Mouse (Mus musculus) E14TG2a.4 (cell line): ENCODE measurements at regions not wholly inside any gene's neighbourhood (a gene's known extent, or its start where the extent isn't known, plus 50 kb on each side); places are given as distances from the start of the nearest gene placed in this dataset.

Experiments
- H3K27me3 ChIP-seq: 2 replicates; pipeline ENCODE4 v1.6.1; 2014; ENCODE audit warnings: low read length, control low read depth; ENCODE audit not compliant: insufficient read depth
- H3K36me3 ChIP-seq: 2 replicates; pipeline ENCODE4 v1.6.1; 2014; ENCODE audit warnings: low read length, control low read depth; ENCODE audit not compliant: insufficient read depth
- H3K4me1 ChIP-seq: replicated peaks from 2 replicates; pipeline ENCODE4 v1.6.1; 2014; ENCODE audit warnings: low read depth, low read length, control low read depth
- H3K4me3 ChIP-seq: replicated peaks from 2 replicates; pipeline ENCODE4 v1.5.1; 2014; ENCODE audit warnings: mild to moderate bottlenecking, low read length
- H3K9me3 ChIP-seq: 2 replicates; pipeline ENCODE4 v1.6.1; 2014; ENCODE audit warnings: low read length, control low read depth
- CTCF ChIP-seq: conservative IDR thresholded peaks from 2 replicates; pipeline ENCODE4 v1.5.1; 2014; ENCODE audit warnings: low read length
- NANOG ChIP-seq: IDR thresholded peaks from 2 replicates; pipeline ENCODE4 v1.6.1; 2014; ENCODE audit warnings: borderline replicate concordance, low read length, mixed read lengths
- POU5F1 ChIP-seq: IDR thresholded peaks from 2 replicates; pipeline ENCODE4 v1.6.1; 2014; ENCODE audit warnings: low read length, borderline replicate concordance

GRCm38 (mm10) chr10:26630196-26630760, 122.9 kb upstream of the Arhgap18 start:
- Histone ChIP-seq H3K4me1 (peaks cover 6% of the 10 kb centered on the region; the same call in 1 of the 2 replicates), H3K36me3 (no peaks in the 10 kb centered on the region), H3K9me3 (no peaks in the 10 kb centered on the region), H3K4me3 (no peak overlapping the region), H3K27me3 (no peaks in the 10 kb centered on the region)
- TF ChIP-seq NANOG (no peak), POU5F1 (no peak), CTCF (no peak)

GRCm38 (mm10) chr10:26632266-26632665, 121.0 kb upstream of the Arhgap18 start:
- H3K9me3 ChIP-seq, result no peaks in the 10 kb centered on the region
- no peak overlapping the region for H3K4me3 ChIP-seq
- H3K36me3 ChIP-seq, result no peaks in the 10 kb centered on the region
- TF ChIP-seq CTCF, result no peak
- no peak for TF ChIP-seq NANOG
- TF ChIP-seq POU5F1, result no peak
- H3K27me3 ChIP-seq, result no peaks in the 10 kb centered on the region
- H3K4me1 ChIP-seq, result peaks cover 6% of the 10 kb centered on the region; the same call in 1 of the 2 replicates

GRCm38 (mm10) chr10:26637459-26637858, 115.8 kb upstream of the Arhgap18 start:
- Histone ChIP-seq H3K36me3 (no peaks in the 10 kb centered on the region), H3K27me3 (no peaks in the 10 kb centered on the region), H3K9me3 (peaks cover 17% of the 10 kb centered on the region), H3K4me3 (no peak overlapping the region), H3K4me1 (peaks cover 6% of the 10 kb centered on the region; the same call in 1 of the 2 replicates)
- no peak for TF ChIP-seq NANOG
- TF ChIP-seq POU5F1, result no peak
- TF ChIP-seq CTCF, result no peak

- no peaks in the 10 kb centered on the region for H3K36me3 ChIP-seq
- H3K27me3 ChIP-seq, result no peaks in the 10 kb centered on the region
- TF ChIP-seq NANOG, result no peak
- TF ChIP-seq POU5F1, result no peak
- no peak for TF ChIP-seq CTCF
- H3K4me1 ChIP-seq, result peaks cover 6% of the 10 kb centered on the region; the same call in 1 of the 2 replicates
- no peak overlapping the region for H3K4me3 ChIP-seq
- peaks cover 17% of the 10 kb centered on the region for H3K9me3 ChIP-seq
Measured at GRCm38 (mm10) chr10:26638056-26638455, 115.2 kb upstream of the Arhgap18 start.

GRCm38 (mm10) chr10:26639118-26639517, 114.1 kb upstream of the Arhgap18 start:
- no peak overlapping the region for H3K4me3 ChIP-seq
- H3K9me3 ChIP-seq, result peaks cover 17% of the 10 kb centered on the region
- TF ChIP-seq CTCF, result no peak
- no peak for TF ChIP-seq NANOG
- TF ChIP-seq POU5F1, result no peak
- H3K27me3 ChIP-seq, result no peaks in the 10 kb centered on the region
- no peaks in the 10 kb centered on the region for H3K36me3 ChIP-seq
- peaks cover 6% of the 10 kb centered on the region; the same call in 1 of the 2 replicates for H3K4me1 ChIP-seq

- H3K27me3 ChIP-seq, result no peaks in the 10 kb centered on the region
- TF ChIP-seq CTCF (no peak), POU5F1 (0 out of 2 replicates have a peak, but pooled peaks have one; percentile 10), NANOG (no peak)
- no peak overlapping the region for H3K4me3 ChIP-seq
- H3K4me1 ChIP-seq, result peaks cover 10% of the 10 kb centered on the region
- H3K36me3 ChIP-seq, result no peaks in the 10 kb centered on the region
- H3K9me3 ChIP-seq, result peaks cover 41% of the 10 kb centered on the region
Measured at GRCm38 (mm10) chr10:26653103-26653502, 100.1 kb upstream of the Arhgap18 start.

GRCm38 (mm10) chr10:26664270-26664669, 89.0 kb upstream of the Arhgap18 start:
- H3K4me3 ChIP-seq, result no peak overlapping the region
- peaks cover 20% of the 10 kb centered on the region for H3K9me3 ChIP-seq
- H3K27me3 ChIP-seq, result no peaks in the 10 kb centered on the region
- no peaks in the 10 kb centered on the region for H3K36me3 ChIP-seq
- TF ChIP-seq CTCF (no peak), NANOG (no peak), POU5F1 (no peak)
- H3K4me1 ChIP-seq, result no peaks in the 10 kb centered on the region

- Histone ChIP-seq H3K36me3 (no peaks in the 10 kb centered on the region), H3K9me3 (no peaks in the 10 kb centered on the region), H3K4me3 (no peak overlapping the region), H3K4me1 (0 out of 2 replicates have a peak, but pooled peaks cover 4% of the 10 kb centered on the region), H3K27me3 (no peaks in the 10 kb centered on the region)
- no peak for TF ChIP-seq CTCF
- no peak for TF ChIP-seq NANOG
- no peak for TF ChIP-seq POU5F1
Measured at GRCm38 (mm10) chr10:26679500-26680227, 73.6 kb upstream of the Arhgap18 start.

- no peaks in the 10 kb centered on the region for H3K9me3 ChIP-seq
- TF ChIP-seq NANOG (no peak), POU5F1 (no peak), CTCF (no peak)
- H3K36me3 ChIP-seq, result no peaks in the 10 kb centered on the region
- H3K4me3 ChIP-seq, result peak overlapping the region; percentile 77
- peaks cover 24% of the 10 kb centered on the region for H3K27me3 ChIP-seq
- peaks cover under 1% of the 10 kb centered on the region; the same call in 1 of the 2 replicates for H3K4me1 ChIP-seq
Measured at GRCm38 (mm10) chr10:26694761-26695160, 58.5 kb upstream of the Arhgap18 start.
